ENCODE assay signal across 8 mouse cellular contexts in genomic region chr7:126701559-126702357, GRCm38 (mm10). TPM values are rescaled to one million over a fixed set of nuclear protein-coding genes. Genes with fewer than 3 reads are reported as not detected.
DNase-seq lines count a peak whose midpoint lies in the region; ATAC-seq lines count a peak whose summit lies in the region.

No protein-coding gene starts in this region.

- H3K27me3 ChIP-seq in liver, embryonic 16.5 days (ENCODE audit: control insufficient read depth, insufficient read depth, low read depth, low read length) = peaks cover 17% of the 10 kb centered on the region

- WGBS in liver, embryonic 16.5 days (ENCODE audit: insufficient replicate concordance) = 39% methylated on average over 24 of the region's 24 CpGs

- ATAC-seq in liver, embryonic 16.5 days (ENCODE audit: low read depth) = no peak

- H3K36me3 ChIP-seq in liver, embryonic 16.5 days (ENCODE audit: control insufficient read depth, insufficient read depth) = no peaks in the 10 kb centered on the region

- H3K4me1 ChIP-seq in liver, embryonic 16.5 days (ENCODE audit: control insufficient read depth, low read depth, low read length) = peaks cover 17% of the 10 kb centered on the region

- peak overlapping the region; percentile 75 for H3K27ac ChIP-seq in liver, embryonic 16.5 days (ENCODE audit: low read length)

- H3K4me3 ChIP-seq in liver, embryonic 16.5 days (ENCODE audit: low read depth, low read length) = peak overlapping the region; percentile 36

- H3K9ac ChIP-seq in liver, embryonic 16.5 days (ENCODE audit: low read depth, low read length) = 0 out of 2 replicates have a peak overlapping the region, but pooled peaks have one; percentile 25

- no peaks in the 10 kb centered on the region for H3K9me3 ChIP-seq in liver, embryonic 16.5 days (replicated peaks; ENCODE audit: control insufficient read depth, low read length)

- H3K4me2 ChIP-seq in liver, embryonic 16.5 days (ENCODE audit: low read depth, low read length) = peak overlapping the region; percentile 29

- DNase-seq in cerebellum, adult 9-10 months = peak; percentile 53
- DNase-seq in cerebellum, adult 18-20 months = no peak
- peak; percentile 32 to 74 for DNase-seq in spleen, postnatal 4 days (ENCODE audit: low spot score in 2 of 2)
- no peak for DNase-seq in spleen, postnatal 14 days (ENCODE audit: low spot score in 2 of 2)
- DNase-seq in Muller cell, postnatal 12 days (ENCODE audit: inconsistent ontology term) = no peak
- no peak for DNase-seq in testis, postnatal 10 days (ENCODE audit: low spot score)
- no peak for DNase-seq in kidney, adult 9 months

RNA-seq across cellular contexts. Expression of gene Coro1a, which starts 5.8 kb away (rescaled TPM):
- 98.9 and 105 TPM in 2 replicates for polyA plus RNA-seq in liver, embryonic 16.5 days (2015; fragmentation: Nextera tagmentation; extraction: Ambion mirVana)

RNA-seq across cellular contexts. Expression of gene Slx1b, which starts 6.2 kb away (rescaled TPM):
- 2.4 and 2.8 TPM in 2 replicates for polyA plus RNA-seq in liver, embryonic 16.5 days (2015; fragmentation: Nextera tagmentation; extraction: Ambion mirVana)

RNA-seq across cellular contexts. Expression of gene Bola2, which starts 6.6 kb away (rescaled TPM):
- polyA plus RNA-seq in liver, embryonic 16.5 days (2015; fragmentation: Nextera tagmentation; extraction: Ambion mirVana) = 72.6 and 78.4 TPM in 2 replicates

RNA-seq across cellular contexts. Expression of gene Sult1a1, which starts 25.5 kb away (rescaled TPM):
- polyA plus RNA-seq in liver, embryonic 16.5 days (2015; fragmentation: Nextera tagmentation; extraction: Ambion mirVana) = 69.5 and 88.7 TPM in 2 replicates

RNA-seq across cellular contexts. Expression of gene Sgf29, which starts 52.6 kb away (rescaled TPM):
- 20.8 and 28.6 TPM in 2 replicates for polyA plus RNA-seq in liver, embryonic 16.5 days (2015; fragmentation: Nextera tagmentation; extraction: Ambion mirVana)

Comparison
In these comparisons a context has a peak if more than half of its experiments do, and no peak if none do; other contexts are left out.
1. DNase-seq: peak in cerebellum, adult 9-10 months (single experiment) and spleen, postnatal 4 days (2 of 2); none in cerebellum, adult 18-20 months (0 of 2), spleen, postnatal 14 days (0 of 2), Muller cell, postnatal 12 days (single experiment), testis, postnatal 10 days (single experiment) and kidney, adult 9 months (single experiment).